Mouse (Mus musculus) activated CD4-positive, CD25-positive, alpha-beta regulatory T cell, adult 4 months (primary cell): ENCODE measurements around the gene Vmn2r5. TPM values are rescaled to one million over a fixed set of nuclear protein-coding genes. Genes with fewer than 3 reads are reported as not detected.
"Not testable (repeated sequence)": the region's sequence is repeated elsewhere in the genome, so short reads cannot be mapped to it uniquely, and the experiment has no call there.

Experiments
- ATAC-seq: one replicate; pipeline ENCODE4 v1.8.0; 2017
- polyA plus RNA-seq, 2 experiments: library from polyadenylated mRNA; unstranded; fragments of 100-300 nt; shearing (Covaris generic); gene quantifications; one replicate each; pipeline ENCODE4 v1.2.1; 2017

Vmn2r5 gene
- not detected for polyA plus RNA-seq

DNA sequence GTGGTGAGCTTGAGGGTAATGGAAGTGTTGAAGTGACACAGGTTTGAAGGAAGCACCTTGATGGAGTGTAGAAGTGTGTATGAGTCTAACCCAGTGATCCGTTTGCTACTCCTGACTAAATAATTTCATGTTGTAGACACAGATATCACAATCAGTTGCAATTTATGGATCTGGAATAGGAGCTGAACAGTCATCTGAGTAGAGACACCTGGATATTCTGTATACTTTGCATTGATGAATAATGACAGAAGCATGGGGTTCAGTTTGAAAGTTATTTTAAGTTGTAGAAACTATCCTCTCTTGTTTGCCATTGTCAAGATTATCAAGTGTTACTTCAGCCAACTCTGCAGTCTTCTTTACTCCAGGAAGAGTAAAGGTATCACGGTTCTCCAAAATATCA lies at the start of gene Vmn2r5:
Gene Vmn2r5, minus strand, starts transcription at position 101 of the 400 bp plus-strand sequence.
- not testable (repeated sequence) for ATAC-seq

DNA sequence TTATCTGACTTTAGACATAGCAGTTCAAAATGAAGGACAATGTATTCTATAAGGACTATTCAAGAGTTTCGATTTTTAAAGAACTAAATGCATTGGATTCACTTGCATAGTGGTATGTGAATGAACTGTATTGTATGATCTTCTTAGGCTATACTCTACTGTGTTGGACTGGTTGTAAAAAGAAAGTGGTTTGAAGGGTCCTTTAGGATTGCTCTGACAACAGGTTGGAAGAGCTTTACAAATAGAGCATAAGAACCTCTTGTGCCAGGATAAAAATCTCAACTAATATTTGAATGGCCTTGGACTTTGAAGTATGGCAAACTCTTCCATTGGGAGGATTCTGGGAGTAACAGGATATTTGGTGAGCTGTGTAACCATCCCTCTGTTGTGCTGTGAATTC lies 13.9 kb upstream of the Vmn2r5 start:
- not testable (repeated sequence) for ATAC-seq

Other genes starting within 250 kb of the Vmn2r5 start
- under 1 TPM in 1 of 2 experiments, not detected in 1; 0.08 TPM for gene Vmn2r3, start 220.1 kb downstream of the Vmn2r5 start, polyA plus RNA-seq
- gene Vmn2r4, start 94.5 kb downstream of the Vmn2r5 start, polyA plus RNA-seq = under 1 TPM in 1 of 2 experiments, not detected in 1; 0.11 TPM
- gene Vmn2r6, start 56.0 kb upstream of the Vmn2r5 start, polyA plus RNA-seq = not detected